Mouse (Mus musculus) stomach, postnatal 0 days (tissue): Measurements from ENCODE around the gene Tpcn1. TPM values are rescaled to one million over a fixed set of nuclear protein-coding genes. Genes with fewer than 3 reads are reported as not detected.

Source experiments
- ATAC-seq: fragments of 200-750 bp; cut with Nextera tagmentation; 2 replicates; pipeline ENCODE4 v1.8.0; 2017; ENCODE audit not compliant: low FRiP score, low TSS enrichment
- DNase-seq: peaks from one replicate; pipeline ENCODE4 v3.0.0-alpha.2; 2016; ENCODE audit warnings: low spot score
- H3K27ac ChIP-seq: fragments of 300-500 bp; sonication (generic); replicated peaks from 2 replicates; pipeline ENCODE4 v1.5.1; 2014; ENCODE audit warnings: mild to moderate bottlenecking, control low read depth
- H3K27me3 ChIP-seq: fragments of 300-500 bp; sonication (generic); 2 replicates; pipeline ENCODE4 v1.6.1; 2014; ENCODE audit warnings: low read length; ENCODE audit not compliant: control insufficient read depth, insufficient read depth
- H3K36me3 ChIP-seq: fragments of 300-500 bp; sonication (generic); 2 replicates; pipeline ENCODE4 v1.6.1; 2014; ENCODE audit warnings: low read length, mixed read lengths; ENCODE audit not compliant: control insufficient read depth, insufficient read depth
- H3K4me1 ChIP-seq: fragments of 300-500 bp; sonication (generic); replicated peaks from 2 replicates; pipeline ENCODE4 v1.6.1; 2014; ENCODE audit warnings: antibody characterized with exemption; ENCODE audit not compliant: control insufficient read depth, insufficient read depth
- H3K4me2 ChIP-seq: fragments of 300-500 bp; sonication (generic); replicated peaks from 2 replicates; pipeline ENCODE4 v1.6.1; 2014; ENCODE audit warnings: low read depth, mild to moderate bottlenecking, control low read depth, moderate library complexity
- H3K4me3 ChIP-seq: fragments of 300-500 bp; sonication (generic); 2 replicates; pipeline ENCODE4 v1.5.1; 2014; ENCODE audit warnings: low read depth, low read length, control low read depth
- H3K9ac ChIP-seq: fragments of 300-500 bp; sonication (generic); 2 replicates; pipeline ENCODE4 v1.6.1; 2014; ENCODE audit warnings: mild to moderate bottlenecking, low read length, control low read depth, mixed read lengths
- H3K9me3 ChIP-seq: fragments of 300-500 bp; sonication (generic); 2 replicates; pipeline ENCODE4 v1.6.1; 2016; ENCODE audit warnings: low read length; ENCODE audit not compliant: control insufficient read depth
- CTCF ChIP-seq: IDR thresholded peaks from 2 replicates; pipeline ENCODE4 v1.5.1; 2016; ENCODE audit warnings: antibody characterized with exemption, low read depth, mild to moderate bottlenecking, moderate library complexity
- EP300 ChIP-seq: optimal IDR thresholded peaks from 2 replicates; pipeline ENCODE3; 2016; ENCODE audit warnings: antibody characterized with exemption
- WGBS: fragments of 180-500 bp; shearing (Covaris S2); extraction: QIAGEN DNeasy Blood & Tissue Kit; methylation state at CpG from one replicate; pipeline ENCODE4 v1.1.7; 2014; 5-methylcytosine and 5-hydroxymethylcytosine counted together
- polyA plus RNA-seq: library from polyadenylated mRNA; unstranded; fragments of >200 nt; fragmentation: Nextera tagmentation; extraction: Ambion mirVana; gene quantifications from 2 replicates; pipeline ENCODE4 v1.2.1, GENCODE M21; 2015

The Tpcn1 gene
- polyA plus RNA-seq, 1 experiment from 2014 or later: 12.7 TPM

DNA sequence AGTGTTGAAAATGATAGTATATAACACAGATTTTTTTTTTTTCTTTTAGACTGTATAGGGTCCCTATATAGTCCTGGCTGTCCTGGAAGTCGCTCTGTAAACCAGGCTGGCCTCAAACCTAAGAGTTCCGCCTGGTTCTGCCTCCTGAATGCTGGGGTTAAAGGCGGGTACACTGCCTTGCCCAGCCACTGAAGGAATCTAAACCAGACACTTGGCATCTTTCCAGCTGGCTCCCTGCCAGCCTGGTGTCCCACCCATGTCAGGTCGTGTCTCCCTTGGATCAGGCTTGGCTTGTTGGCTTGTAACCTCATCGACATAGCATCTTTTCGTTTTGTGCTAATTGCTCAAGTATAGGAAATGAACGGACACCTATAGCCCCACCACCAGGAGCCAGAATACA lies 40.2 kb upstream of the Tpcn1 start:
- no peak overlapping the region for H3K9ac ChIP-seq
- H3K4me2 ChIP-seq: no peak overlapping the region
- no peaks in the 10 kb centered on the region for H3K27me3 ChIP-seq
- H3K9me3 ChIP-seq: no peaks in the 10 kb centered on the region
- ATAC-seq: no peak
- no peak overlapping the region for H3K27ac ChIP-seq
- H3K4me3 ChIP-seq: no peak overlapping the region
- no peak for DNase-seq
- TF ChIP-seq CTCF: no peak
- WGBS: 40% methylated on average over 7 of the region's 7 CpGs
- H3K4me1 ChIP-seq: no peaks in the 10 kb centered on the region
- H3K36me3 ChIP-seq: peaks cover 10% of the 10 kb centered on the region

DNA sequence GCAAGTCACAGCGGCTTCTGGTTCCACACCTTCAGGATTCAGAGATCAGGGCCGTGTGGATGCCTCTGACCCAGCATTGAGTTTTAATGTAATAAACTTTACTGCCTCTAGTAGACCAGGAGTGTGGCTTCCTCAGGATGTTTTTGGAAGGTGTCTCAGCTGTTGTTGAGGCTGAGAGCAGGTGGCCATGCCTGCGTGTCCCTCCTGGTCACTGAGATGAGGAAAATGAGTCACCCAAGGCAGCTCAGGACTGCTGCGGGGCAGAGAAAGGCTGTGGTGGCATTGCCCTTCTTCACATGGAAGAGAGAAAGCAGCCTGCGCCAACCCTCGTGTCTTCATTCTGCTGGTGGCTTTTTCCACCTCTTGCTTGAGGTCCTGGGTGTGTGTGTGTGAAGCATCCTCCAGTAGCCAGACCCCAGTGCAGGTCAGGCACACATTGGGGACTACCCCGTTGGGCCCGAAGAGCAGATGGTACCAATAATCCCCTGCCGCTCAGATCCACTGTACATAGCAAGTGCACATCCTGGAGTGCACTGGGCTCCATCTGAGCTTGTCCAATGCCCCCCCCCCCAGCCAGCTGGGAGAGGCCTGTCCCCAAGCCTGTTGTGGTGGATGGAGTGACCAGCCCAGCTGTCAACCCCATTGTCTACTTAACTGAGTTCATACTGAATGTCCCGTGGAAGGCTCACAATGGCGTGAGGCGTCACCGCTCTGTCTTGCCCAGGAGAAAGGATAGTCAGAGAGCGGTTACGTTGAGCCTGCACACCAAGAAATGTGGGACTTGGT lies 39.2 kb upstream of the Tpcn1 start:
- no peaks in the 10 kb centered on the region for H3K27me3 ChIP-seq
- no peaks in the 10 kb centered on the region for H3K9me3 ChIP-seq
- TF ChIP-seq EP300 (no peak), CTCF (no peak)
- H3K4me2 ChIP-seq: no peak overlapping the region
- H3K4me1 ChIP-seq: no peaks in the 10 kb centered on the region
- H3K27ac ChIP-seq: no peak overlapping the region
- peaks cover 14% of the 10 kb centered on the region for H3K36me3 ChIP-seq
- no peak overlapping the region for H3K9ac ChIP-seq
- ATAC-seq: no peak
- 89% methylated on average over 15 of the region's 15 CpGs for WGBS
- no peak overlapping the region for H3K4me3 ChIP-seq
- DNase-seq: no peak

DNA sequence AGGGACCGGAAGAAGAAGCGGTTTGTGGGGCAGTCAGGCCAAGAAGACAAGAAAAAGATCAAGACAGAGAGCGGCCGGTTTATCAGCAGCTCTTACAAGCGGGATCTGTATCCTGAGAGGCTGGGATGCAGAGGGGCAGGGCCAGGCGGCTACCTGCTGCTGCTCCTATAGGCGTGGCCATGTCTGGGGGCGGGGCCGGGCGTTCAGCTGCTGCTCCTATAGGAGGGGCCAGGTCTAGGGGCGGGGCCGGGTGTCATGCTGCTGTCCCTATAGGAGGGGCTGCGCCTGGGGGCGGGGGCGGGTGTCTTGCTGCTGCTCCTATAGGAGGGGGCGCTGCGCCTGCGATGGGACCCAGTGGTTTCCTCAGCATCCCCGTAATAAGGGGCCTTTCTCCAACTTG lies 37.9 kb upstream of the Tpcn1 start:
- H3K36me3 ChIP-seq: peaks cover 23% of the 10 kb centered on the region
- TF ChIP-seq CTCF (no peak), EP300 (no peak)
- no peak overlapping the region for H3K4me2 ChIP-seq
- no peaks in the 10 kb centered on the region for H3K27me3 ChIP-seq
- no peak overlapping the region for H3K4me3 ChIP-seq
- ATAC-seq (peak; percentile 66), DNase-seq (peak; percentile 82)
- H3K4me1 ChIP-seq: no peaks in the 10 kb centered on the region
- H3K9ac ChIP-seq: no peak overlapping the region
- no peaks in the 10 kb centered on the region for H3K9me3 ChIP-seq
- 46% methylated on average over 19 of the region's 19 CpGs for WGBS
- H3K27ac ChIP-seq: no peak overlapping the region

DNA sequence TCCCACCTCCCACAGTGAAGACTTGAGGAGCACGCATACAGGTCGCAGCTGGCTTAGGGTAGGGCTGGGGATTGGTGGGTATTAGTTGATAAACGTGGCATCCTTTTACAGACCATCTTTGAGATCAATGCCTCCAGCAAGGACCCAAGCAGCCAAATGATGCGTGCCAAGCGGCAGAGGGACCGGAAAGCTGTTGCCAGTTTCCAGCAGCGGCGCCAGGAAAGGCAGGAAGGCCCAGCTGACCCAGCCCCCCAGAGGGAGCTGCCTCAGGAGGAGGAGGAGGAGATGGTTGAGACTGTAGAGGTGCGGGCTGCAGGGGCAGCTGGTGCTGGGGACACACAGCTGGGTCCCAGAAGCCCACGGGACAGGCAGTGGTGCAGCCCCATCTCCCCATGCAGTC lies 36.0 kb upstream of the Tpcn1 start:
- no peak for DNase-seq
- TF ChIP-seq EP300 (no peak), CTCF (no peak)
- no peaks in the 10 kb centered on the region for H3K9me3 ChIP-seq
- H3K27me3 ChIP-seq: no peaks in the 10 kb centered on the region
- H3K4me3 ChIP-seq: no peak overlapping the region
- no peak overlapping the region for H3K9ac ChIP-seq
- H3K4me1 ChIP-seq: no peaks in the 10 kb centered on the region
- no peak overlapping the region for H3K4me2 ChIP-seq
- ATAC-seq: no peak
- no peak overlapping the region for H3K27ac ChIP-seq
- peaks cover 37% of the 10 kb centered on the region for H3K36me3 ChIP-seq
- 95% methylated on average over 10 of the region's 10 CpGs for WGBS

DNA sequence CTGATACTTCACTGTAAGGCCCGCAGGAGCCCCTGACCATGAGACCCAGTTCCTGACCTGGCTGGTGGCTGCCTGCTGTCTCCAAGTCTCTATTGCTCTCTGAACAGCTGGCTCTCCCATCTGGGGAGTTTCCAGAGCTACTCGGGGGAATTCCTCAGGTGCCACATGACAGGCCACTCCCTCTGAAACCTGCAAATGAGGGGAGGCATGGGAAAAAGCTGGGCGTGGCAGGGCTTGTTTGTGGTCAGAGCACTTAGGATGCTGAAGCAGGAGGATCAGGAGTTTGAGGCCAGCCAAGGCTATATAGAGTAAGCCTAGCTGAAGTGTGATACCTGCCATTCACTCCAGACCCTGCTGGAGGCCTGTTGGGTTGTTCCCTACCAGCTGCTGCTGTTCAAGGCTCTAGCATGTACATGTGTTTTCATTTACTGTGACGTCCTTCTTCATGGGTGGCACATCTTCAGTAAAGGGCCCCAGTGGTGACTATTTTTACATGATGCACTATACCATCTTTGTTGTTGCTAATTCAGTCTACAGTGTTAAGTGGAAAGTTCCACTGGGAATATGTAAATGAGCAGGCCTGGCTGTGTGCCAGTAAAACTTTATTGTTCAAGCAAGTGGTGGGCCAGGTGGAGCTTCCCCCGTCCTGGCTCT lies 33.9 kb upstream of the Tpcn1 start:
- TF ChIP-seq CTCF (no peak), EP300 (no peak)
- DNase-seq (peak; percentile 23), ATAC-seq (no peak)
- no peaks in the 10 kb centered on the region for H3K4me1 ChIP-seq
- no peaks in the 10 kb centered on the region for H3K27me3 ChIP-seq
- H3K4me3 ChIP-seq: no peak overlapping the region
- peaks cover 39% of the 10 kb centered on the region for H3K36me3 ChIP-seq
- no peaks in the 10 kb centered on the region for H3K9me3 ChIP-seq
- H3K27ac ChIP-seq: no peak overlapping the region
- no peak overlapping the region for H3K9ac ChIP-seq
- 74% methylated on average over 5 of the region's 5 CpGs for WGBS
- H3K4me2 ChIP-seq: no peak overlapping the region

DNA sequence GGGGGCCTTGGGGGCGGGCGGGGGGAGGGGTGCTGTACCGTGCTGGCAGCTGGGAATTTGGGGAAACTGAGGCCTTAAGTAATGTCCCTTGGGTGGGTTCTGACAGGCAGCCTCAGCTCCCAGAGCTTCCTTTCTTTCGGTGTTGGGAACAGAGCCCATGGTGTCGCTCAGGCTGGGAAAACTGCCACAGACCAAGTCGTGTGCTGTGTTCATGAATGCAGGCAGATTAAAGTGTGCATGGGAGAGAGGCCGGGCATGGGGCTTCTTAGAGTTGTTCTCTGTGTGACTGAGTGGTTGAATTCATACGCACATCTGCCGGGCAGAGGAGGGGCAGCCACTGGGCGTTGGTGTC lies 33.3 kb upstream of the Tpcn1 start:
- no peak overlapping the region for H3K4me3 ChIP-seq
- 85% methylated on average over 10 of the region's 10 CpGs for WGBS
- DNase-seq: no peak

More for the DNA sequence above, 33.3 kb upstream of the Tpcn1 start:
- Histone ChIP-seq H3K9me3 (no peaks in the 10 kb centered on the region), H3K27me3 (no peaks in the 10 kb centered on the region), H3K27ac (no peak overlapping the region), H3K36me3 (peaks cover 41% of the 10 kb centered on the region), H3K4me2 (no peak overlapping the region), H3K9ac (no peak overlapping the region), H3K4me1 (no peaks in the 10 kb centered on the region)
- TF ChIP-seq CTCF (no peak), EP300 (no peak)
- no peak for ATAC-seq
